Mouse (Mus musculus): ENCODE measurements around the gene Gata2. TPM values are rescaled to one million over a fixed set of nuclear protein-coding genes. Genes with fewer than 3 reads are reported as not detected.

The Gata2 gene
- total and polyA plus RNA-seq, 3 experiments, result 145 to 1,748 (median 265) TPM

DNA sequence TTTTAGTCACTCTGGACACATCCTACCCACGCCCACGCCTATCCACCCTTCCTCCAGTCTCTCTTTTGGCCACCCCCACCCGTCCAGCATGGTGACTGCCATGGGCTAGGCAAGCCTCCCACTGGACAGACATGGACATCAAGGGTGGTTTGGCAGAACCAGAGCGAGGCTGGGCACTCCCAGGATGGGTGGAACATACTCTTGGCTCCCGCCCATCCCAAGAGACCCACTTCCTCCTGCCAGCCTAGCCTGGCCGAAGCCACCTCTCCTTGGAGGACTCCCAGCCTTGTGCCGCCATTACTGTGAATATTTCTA lies 11.7 kb downstream of the Gata2 start:
- Histone ChIP-seq H3K9me3 (replicated peaks) (no peaks in the 10 kb centered on the region), H3K36me3 (replicated peaks) (peaks cover 66% of the 10 kb centered on the region), H3K4me3 (ENCODE audit: low read depth, low read length) (peak overlapping the region; percentile 99; the same call in 1 of the 2 replicates), H3K27me3 (ENCODE audit: insufficient read depth, low read length) (no peaks in the 10 kb centered on the region), H3K4me1 (ENCODE audit: insufficient read depth, low read depth, low read length) (peaks cover 73% of the 10 kb centered on the region)
- no peak for DNase-seq (ENCODE audit: low spot score)
- ATAC-seq (ENCODE audit: extremely low read depth, insufficient number of reproducible peaks, low FRiP score, poor library complexity, severe bottlenecking), result no peak
- TF ChIP-seq POLR2AphosphoS5 (IDR thresholded peaks at IDR 0.05; ENCODE audit: insufficient replicate concordance, low read depth, low read length) (no peak), GATA1 (IDR thresholded peaks at IDR 0.05; ENCODE audit: borderline replicate concordance, low read length) (no peak), TAL1 (conservative IDR thresholded peaks at IDR 0.05; ENCODE audit: low read depth, low read length) (no peak), GATA2 (IDR thresholded peaks at IDR 0.05; ENCODE audit: borderline replicate concordance, low read depth, low read length) (no peak)

DNA sequence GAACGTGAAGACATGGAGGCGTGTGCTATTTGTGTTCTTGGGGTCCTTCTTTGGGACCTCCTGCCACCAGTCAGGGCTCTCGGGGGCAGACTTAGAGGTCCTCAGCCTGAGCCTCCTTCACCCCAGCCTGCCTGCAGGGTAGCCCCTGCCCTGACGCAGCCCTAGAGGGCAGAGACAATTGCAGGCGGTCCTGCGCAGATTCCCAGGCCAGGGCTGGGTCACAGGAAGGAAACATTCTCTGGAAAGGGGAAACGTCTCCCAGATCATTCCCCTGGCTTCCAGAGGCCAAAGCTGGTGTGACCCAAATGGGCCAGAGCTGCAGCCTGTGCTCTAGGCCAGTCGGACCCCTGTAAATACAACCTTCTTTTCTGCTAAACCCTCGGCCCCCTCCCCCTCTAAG lies 12.2 kb downstream of the Gata2 start:
- ATAC-seq (ENCODE audit: extremely low read depth, insufficient number of reproducible peaks, low FRiP score, poor library complexity, severe bottlenecking), result no peak

GRCm38 (mm10) chr6:88206566-88206965 lies 12.9 kb downstream of the Gata2 start:
- peaks cover 54% of the 10 kb centered on the region for H3K36me3 ChIP-seq (replicated peaks)
- peak; percentile 56 for DNase-seq (ENCODE audit: low spot score)
- TF ChIP-seq GATA2 (IDR thresholded peaks at IDR 0.05; ENCODE audit: borderline replicate concordance, low read depth, low read length) (no peak), CTCF (IDR thresholded peaks at IDR 0.05; ENCODE audit: low read depth, low read length) (no peak), TAL1 (conservative IDR thresholded peaks at IDR 0.05; ENCODE audit: low read depth, low read length) (no peak)
- H3K4me3 ChIP-seq (ENCODE audit: low read depth, low read length), result peak overlapping the region; percentile 63; the same call in 1 of the 2 replicates
- no peaks in the 10 kb centered on the region for H3K27me3 ChIP-seq (ENCODE audit: insufficient read depth, low read length)
- peaks cover 62% of the 10 kb centered on the region for H3K4me1 ChIP-seq (ENCODE audit: insufficient read depth, low read depth, low read length)
- ATAC-seq (ENCODE audit: extremely low read depth, insufficient number of reproducible peaks, low FRiP score, poor library complexity, severe bottlenecking), result no peak
- no peaks in the 10 kb centered on the region for H3K9me3 ChIP-seq (replicated peaks)

More for the DNA sequence above, 12.2 kb downstream of the Gata2 start:
- Histone ChIP-seq H3K36me3 (replicated peaks) (peaks cover 60% of the 10 kb centered on the region), H3K9me3 (replicated peaks) (no peaks in the 10 kb centered on the region), H3K4me3 (ENCODE audit: low read depth, low read length) (peak overlapping the region; percentile 63; the same call in 1 of the 2 replicates), H3K27me3 (ENCODE audit: insufficient read depth, low read length) (no peaks in the 10 kb centered on the region), H3K4me1 (ENCODE audit: insufficient read depth, low read depth, low read length) (peaks cover 67% of the 10 kb centered on the region)
- TF ChIP-seq GATA2 (IDR thresholded peaks at IDR 0.05; ENCODE audit: borderline replicate concordance, low read depth, low read length) (no peak), GATA1 (IDR thresholded peaks at IDR 0.05; ENCODE audit: borderline replicate concordance, low read length) (no peak), TAL1 (conservative IDR thresholded peaks at IDR 0.05; ENCODE audit: low read depth, low read length) (no peak), CTCF (IDR thresholded peaks at IDR 0.05; ENCODE audit: low read depth, low read length) (no peak), POLR2AphosphoS5 (IDR thresholded peaks at IDR 0.05; ENCODE audit: insufficient replicate concordance, low read depth, low read length) (no peak)
- no peak for DNase-seq (ENCODE audit: low spot score)

- peaks cover 59% of the 10 kb centered on the region for H3K4me1 ChIP-seq (ENCODE audit: insufficient read depth, low read depth, low read length)
- no peaks in the 10 kb centered on the region for H3K27me3 ChIP-seq (ENCODE audit: insufficient read depth, low read length)
- ATAC-seq (ENCODE audit: extremely low read depth, insufficient number of reproducible peaks, low FRiP score, poor library complexity, severe bottlenecking), result no peak; the same call in 1 of the 2 replicates
- peaks cover 44% of the 10 kb centered on the region for H3K36me3 ChIP-seq (replicated peaks)
- DNase-seq (ENCODE audit: low spot score), result no peak
- TF ChIP-seq POLR2AphosphoS5 (IDR thresholded peaks at IDR 0.05; ENCODE audit: insufficient replicate concordance, low read depth, low read length), result peak; percentile 98; the same call in 1 of the 2 replicates
- no peak for TF ChIP-seq GATA2 (IDR thresholded peaks at IDR 0.05; ENCODE audit: borderline replicate concordance, low read depth, low read length)
- no peak for TF ChIP-seq GATA1 (IDR thresholded peaks at IDR 0.05; ENCODE audit: borderline replicate concordance, low read length)
- no peaks in the 10 kb centered on the region for H3K9me3 ChIP-seq (replicated peaks)
- H3K4me3 ChIP-seq (ENCODE audit: low read depth, low read length), result no peak overlapping the region
Measured at GRCm38 (mm10) chr6:88207403-88208033, 13.8 kb downstream of the Gata2 start.

DNA sequence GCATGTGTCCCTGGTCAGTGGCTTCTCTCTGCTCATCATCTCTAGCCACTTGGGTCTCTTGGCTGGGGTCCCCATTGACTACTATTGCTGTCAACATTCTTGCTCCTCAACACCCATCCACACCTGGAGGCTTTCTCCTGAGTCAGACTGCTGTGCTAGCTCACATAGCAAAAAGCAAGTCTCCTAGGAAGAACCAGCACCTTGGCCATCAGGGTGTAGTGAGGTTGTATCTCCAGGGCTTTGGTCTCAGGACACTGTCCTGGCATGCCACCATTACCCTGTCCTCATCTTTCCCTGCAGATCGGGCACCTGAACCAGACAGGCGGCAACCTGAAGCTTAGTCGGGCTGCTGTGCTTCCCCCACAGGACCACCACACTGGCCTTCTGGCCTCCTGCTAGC lies 14.6 kb downstream of the Gata2 start:
- Histone ChIP-seq H3K36me3 (replicated peaks) (peaks cover 41% of the 10 kb centered on the region), H3K4me1 (ENCODE audit: insufficient read depth, low read depth, low read length) (peaks cover 57% of the 10 kb centered on the region), H3K4me3 (ENCODE audit: low read depth, low read length) (no peak overlapping the region), H3K27me3 (ENCODE audit: insufficient read depth, low read length) (no peaks in the 10 kb centered on the region), H3K9me3 (replicated peaks) (no peaks in the 10 kb centered on the region)
- TF ChIP-seq GATA2 (IDR thresholded peaks at IDR 0.05; ENCODE audit: borderline replicate concordance, low read depth, low read length), result no peak
- TF ChIP-seq POLR2AphosphoS5 (IDR thresholded peaks at IDR 0.05; ENCODE audit: insufficient replicate concordance, low read depth, low read length), result peak; percentile 92; the same call in 1 of the 2 replicates
- no peak for ATAC-seq (ENCODE audit: extremely low read depth, insufficient number of reproducible peaks, low FRiP score, poor library complexity, severe bottlenecking)
- DNase-seq (ENCODE audit: low spot score), result no peak

DNA sequence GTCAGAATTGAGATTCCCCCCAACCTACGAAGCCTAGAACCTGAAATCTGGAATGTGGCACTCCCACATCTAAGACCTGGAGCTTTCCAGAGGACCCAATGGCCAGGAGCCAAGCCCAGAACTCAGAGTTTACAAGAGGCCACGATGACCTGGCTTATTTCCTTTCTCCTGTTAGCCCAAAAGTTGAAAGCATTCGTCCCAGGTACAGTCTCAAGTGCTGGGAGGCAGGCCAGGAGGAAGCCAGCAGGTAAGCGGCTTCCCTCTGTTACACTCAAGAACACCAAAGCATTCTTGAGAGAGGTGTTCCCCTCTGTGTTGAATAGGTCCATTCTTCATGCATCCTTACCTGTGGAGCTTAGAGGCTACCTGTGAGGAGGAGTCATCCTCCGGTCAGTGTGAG lies 15.8 kb downstream of the Gata2 start:
- no peak for DNase-seq (ENCODE audit: low spot score)
- no peak overlapping the region for H3K4me3 ChIP-seq (ENCODE audit: low read depth, low read length)

More for the DNA sequence above, 15.8 kb downstream of the Gata2 start:
- TF ChIP-seq GATA1 (IDR thresholded peaks at IDR 0.05; ENCODE audit: borderline replicate concordance, low read length) (no peak), GATA2 (IDR thresholded peaks at IDR 0.05; ENCODE audit: borderline replicate concordance, low read depth, low read length) (no peak), POLR2AphosphoS5 (IDR thresholded peaks at IDR 0.05; ENCODE audit: insufficient replicate concordance, low read depth, low read length) (no peak), CTCF (IDR thresholded peaks at IDR 0.05; ENCODE audit: low read depth, low read length) (no peak), TAL1 (conservative IDR thresholded peaks at IDR 0.05; ENCODE audit: low read depth, low read length) (no peak)
- ATAC-seq (ENCODE audit: extremely low read depth, insufficient number of reproducible peaks, low FRiP score, poor library complexity, severe bottlenecking), result no peak
- Histone ChIP-seq H3K4me1 (ENCODE audit: insufficient read depth, low read depth, low read length) (peaks cover 46% of the 10 kb centered on the region), H3K9me3 (replicated peaks) (no peaks in the 10 kb centered on the region), H3K27me3 (ENCODE audit: insufficient read depth, low read length) (no peaks in the 10 kb centered on the region), H3K36me3 (replicated peaks) (peaks cover 30% of the 10 kb centered on the region)

Data from G1E (cell line).